Mouse (Mus musculus): ENCODE results near the gene Auts2.

Gene Auts2

DNA sequence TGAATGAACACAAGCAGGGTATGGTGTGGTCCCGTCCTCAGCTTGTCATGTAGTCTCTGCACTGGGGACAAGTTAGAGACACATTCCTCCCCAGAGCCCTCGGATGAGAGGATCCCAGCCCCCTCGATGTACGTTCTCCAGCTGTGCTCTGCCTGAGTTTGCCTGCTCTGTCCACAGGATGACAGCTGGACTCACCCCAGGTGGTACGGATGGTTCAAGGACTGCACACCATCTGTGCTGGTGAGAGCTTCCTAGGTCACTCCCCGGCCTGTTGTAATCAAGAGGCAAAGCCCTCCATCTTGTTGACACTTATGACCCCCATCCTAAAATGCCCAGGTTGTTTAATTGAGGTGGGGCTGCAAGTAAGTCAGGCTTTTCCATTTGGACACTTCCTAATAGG is 839.4 kb downstream of the Auts2 start:
- in situ Hi-C loops (cut with MboI; ENCODE audit: low sequenced_read_pairs), result no loop called here

DNA sequence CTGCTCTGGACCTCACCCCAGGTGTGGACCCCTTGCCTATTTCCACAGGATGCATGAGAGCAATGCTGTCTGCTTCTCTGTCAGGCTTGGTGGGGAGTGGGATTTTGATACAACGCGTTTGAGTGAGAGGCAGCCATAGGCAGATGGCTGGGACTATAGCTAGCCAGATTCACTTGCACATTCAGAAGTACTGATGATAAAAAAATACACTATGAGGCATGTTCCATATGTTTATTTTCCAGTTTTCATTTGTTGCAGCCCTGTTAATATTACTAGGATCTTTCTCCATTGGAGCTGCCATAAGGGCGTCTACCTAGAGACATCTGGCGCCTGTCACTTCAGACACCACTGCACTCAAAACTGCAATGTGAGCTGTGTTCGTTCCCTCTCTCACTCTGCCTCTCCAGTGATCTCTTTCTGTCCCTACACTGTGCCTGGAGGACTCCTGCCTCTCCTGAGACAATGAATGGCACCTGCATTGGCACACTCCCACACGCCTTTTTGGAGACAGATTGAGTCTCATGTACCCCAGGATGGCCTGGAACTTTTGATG is 840.2 kb downstream of the Auts2 start:
- in situ Hi-C loops (cut with MboI; ENCODE audit: low sequenced_read_pairs), result no loop called here

DNA sequence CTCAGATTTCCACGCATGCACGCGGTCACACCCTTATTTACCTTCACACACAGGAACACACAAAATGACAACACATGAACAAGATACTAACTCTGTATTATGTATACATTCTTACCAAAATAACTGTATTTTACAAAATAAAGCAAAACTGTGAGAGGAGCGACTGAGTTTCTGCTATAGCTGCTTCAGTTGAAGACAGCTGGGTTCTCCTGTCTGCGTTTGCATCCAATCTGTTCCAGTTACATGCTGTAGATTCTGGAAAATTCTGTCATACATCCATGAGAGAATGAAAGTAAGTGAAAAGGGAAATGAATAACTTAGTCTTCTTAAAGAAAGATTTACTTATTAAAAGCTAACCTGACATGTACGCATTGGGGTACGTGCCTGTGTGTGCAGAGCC is 844.2 kb downstream of the Auts2 start:
- in situ Hi-C loops (cut with MboI; ENCODE audit: low sequenced_read_pairs), result no loop called here

DNA sequence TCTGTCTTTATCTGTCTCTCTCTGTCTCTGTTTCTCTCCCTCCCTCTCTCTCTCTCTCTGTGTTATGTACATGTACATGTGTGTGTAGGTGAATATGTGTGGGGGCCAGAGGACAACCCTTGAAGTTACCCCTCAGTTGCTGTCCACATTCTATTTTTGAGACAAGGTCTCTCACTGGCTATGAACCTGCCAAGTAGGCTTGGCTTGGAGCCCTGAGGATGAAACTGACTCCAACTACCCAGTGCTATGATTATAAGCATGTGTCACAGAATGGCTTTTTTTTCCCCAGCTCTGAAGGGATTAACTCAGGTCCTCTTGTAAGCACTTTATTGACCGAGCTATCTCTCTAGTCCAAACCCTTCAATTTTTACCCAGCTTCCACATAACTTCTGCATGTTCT is 852.4 kb downstream of the Auts2 start:
- in situ Hi-C loops (cut with MboI; ENCODE audit: low sequenced_read_pairs), result no loop called here

DNA sequence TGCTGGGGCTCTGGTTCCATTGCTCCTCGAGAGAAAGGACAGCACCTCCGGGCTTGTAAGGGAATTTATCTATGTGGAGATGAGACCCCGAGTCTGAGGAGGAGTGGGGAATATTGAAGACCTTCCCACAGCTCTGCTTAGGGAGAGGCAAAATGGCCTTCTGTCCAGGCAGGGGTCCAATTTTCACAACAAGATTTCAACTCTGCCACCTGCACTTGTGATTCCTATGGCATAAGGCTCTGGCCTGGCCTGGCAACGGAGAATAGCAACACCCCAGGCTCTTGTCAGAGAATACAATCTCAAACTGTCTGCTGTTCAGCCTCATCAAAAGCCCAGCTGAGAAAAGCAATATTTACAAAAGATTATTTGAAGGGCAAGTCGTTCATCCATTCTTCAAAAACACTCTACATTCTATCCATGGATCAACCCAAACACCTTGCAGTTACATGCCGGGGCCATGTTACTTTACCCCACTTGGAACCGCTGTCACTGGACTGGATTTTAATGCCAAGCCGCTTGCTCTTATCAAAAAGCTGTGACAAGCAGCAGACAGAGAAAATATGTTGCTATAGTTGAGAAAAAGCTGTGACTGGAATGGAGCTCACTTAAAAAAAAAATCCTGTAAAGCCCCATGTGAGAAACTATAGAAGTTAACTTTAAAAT is 856.1 kb downstream of the Auts2 start:
- in situ Hi-C loops (cut with MboI; ENCODE audit: low sequenced_read_pairs), result no loop called here

DNA sequence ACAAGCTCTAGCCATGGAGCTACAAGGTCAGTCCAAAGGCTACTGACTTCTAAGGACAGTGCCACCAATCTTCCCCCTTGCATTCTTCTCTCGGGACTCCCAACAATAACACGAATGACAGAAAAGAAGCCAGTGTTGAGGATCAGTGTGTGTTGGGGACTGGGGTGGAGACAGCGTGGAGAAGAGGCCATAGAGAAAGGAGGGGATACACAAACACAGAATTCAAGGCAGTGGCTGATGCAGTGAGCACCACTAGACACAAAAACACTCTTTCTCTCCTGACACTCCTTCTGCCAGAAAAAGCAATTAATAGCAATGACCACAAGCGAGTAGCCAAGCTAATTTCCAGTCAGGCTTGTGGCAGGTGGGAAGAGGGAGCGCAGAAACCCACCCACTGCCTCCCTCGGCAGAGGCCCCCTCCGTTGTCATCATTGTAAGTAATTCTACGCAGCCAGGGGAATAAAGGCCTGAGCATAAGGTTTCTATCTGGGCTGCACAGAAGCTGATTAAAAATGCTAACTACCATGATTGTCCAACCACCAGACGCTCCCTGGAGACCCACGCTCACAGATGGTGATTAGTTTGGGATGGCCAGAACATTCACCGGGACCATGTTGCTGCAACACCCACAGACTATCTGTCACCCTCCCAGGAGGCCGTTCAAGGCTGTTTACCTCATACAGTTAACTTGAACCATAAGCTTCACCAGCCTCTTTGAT is 862.9 kb downstream of the Auts2 start:
- in situ Hi-C loops (cut with MboI; ENCODE audit: low sequenced_read_pairs), result no loop called here

DNA sequence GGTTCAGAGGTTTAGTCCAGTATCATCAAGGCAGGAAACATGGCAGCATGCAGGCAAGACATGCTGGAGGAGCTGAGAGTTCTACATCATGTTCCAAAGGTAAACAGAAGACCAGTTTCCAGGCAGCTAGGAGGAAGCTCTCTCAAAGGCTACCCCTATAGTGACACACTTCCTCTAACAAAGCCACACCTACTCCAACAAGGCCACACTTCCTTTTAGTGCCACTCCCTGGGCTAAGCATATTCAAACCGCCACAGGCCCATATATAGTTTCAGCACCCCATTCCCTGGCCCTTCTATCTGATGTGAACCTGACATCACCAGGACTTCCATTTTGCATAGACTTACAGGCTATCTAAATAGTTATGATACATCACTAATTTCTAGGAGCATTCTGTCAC is 863.6 kb downstream of the Auts2 start:
- in situ Hi-C loops (cut with MboI; ENCODE audit: low sequenced_read_pairs), result no loop called here

DNA sequence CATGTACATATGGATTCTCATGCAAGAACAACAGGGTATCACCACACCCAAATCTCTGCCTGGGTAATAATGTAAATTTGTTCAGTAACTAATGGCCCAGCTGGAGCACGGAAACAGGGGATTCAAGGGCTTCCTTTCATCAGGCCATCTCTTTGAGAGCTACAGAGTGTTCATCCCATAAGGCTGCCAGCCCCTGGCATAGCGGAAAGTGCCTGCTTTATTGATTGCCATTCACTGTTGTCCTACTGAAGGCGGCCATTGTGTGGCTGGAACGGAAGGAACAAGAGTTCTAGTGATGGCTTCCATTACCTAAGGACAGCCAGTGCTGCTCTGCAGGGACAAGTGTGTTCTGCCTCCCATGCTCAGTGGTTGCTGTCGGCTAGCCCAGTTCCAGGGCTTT is 865.6 kb downstream of the Auts2 start:
- in situ Hi-C loops (cut with MboI; ENCODE audit: low sequenced_read_pairs), result no loop called here

DNA sequence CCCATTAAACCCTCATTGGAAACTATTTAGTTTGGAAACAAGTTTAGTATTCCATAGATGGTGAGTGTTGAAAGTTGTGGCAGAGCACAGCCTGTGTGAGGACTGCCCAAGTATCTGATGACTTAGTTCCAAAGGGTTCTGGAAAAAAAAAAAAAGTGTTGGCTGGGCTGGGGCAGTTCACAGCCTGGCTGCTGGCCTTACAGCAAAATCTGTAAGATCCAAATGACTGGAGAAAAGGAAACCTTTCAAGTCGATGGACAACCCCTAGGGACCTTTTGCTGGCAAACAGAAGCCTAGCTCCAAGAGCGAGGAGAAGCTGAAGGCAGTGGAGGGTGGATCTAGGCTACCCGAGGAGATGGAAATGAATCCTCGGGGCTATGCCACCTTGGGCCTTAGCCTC is 869.4 kb downstream of the Auts2 start:
- in situ Hi-C loops (cut with MboI; ENCODE audit: low sequenced_read_pairs), result no loop called here

DNA sequence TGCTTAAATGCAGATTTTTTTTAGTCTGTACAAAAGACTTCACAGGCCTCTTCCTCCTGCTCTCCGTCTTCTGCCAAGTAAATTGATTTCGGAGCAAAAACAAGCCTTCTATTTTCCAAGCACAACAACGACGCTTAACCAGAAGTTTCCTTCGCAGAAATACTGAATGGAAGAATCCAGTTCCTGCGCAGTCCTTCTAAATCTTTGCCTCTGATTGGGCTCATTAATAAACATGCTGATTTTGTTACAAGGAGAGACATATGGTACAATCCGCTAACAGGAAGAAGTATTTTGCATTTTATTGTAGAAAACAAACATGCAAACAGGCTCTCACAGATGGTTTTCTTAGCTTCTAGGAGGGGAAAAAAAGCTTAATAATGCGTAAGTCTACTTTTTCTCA is 878.1 kb downstream of the Auts2 start:
- in situ Hi-C loops (cut with MboI; ENCODE audit: low sequenced_read_pairs), result no loop called here

DNA sequence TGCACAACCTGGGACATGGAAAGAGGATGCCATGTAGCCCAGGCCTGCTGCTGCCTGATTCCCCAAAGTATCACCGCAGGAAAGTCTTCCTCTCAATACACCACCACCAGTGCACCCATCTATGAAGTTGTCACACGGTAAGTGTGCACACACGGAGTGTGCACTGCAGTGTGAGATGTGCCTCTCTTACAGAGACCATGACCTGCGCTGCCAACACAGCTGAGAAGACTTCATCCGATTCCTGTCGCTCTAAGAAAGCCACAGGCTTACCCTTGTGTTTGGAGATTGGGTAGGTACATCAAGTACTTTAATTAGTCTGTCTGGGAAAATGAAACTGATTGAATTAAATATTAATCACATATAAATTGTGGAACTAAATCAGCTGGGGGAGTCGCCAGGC is 878.5 kb downstream of the Auts2 start:
- in situ Hi-C loops (cut with MboI; ENCODE audit: low sequenced_read_pairs), result no loop called here

DNA sequence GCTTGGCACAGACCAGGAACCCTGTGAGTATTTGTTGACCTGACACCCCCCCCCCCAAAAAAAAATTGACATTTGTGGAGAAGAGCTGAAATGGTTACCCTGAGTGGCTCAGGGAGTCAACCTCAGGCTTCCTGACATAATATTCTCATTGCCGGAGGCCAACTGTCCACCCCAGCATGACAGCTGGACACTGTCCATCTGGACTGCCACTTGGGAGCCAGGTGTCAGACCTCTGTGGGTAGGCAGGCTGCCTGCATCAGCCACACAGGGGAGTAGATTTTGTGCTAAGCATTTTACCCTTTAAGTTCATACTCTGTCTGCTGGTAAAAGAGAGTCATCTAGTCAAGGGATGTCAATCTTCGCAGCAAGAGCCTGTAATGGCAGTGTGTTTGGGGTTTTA is 880.5 kb downstream of the Auts2 start:
- in situ Hi-C loops (cut with MboI; ENCODE audit: low sequenced_read_pairs), result no loop called here

DNA sequence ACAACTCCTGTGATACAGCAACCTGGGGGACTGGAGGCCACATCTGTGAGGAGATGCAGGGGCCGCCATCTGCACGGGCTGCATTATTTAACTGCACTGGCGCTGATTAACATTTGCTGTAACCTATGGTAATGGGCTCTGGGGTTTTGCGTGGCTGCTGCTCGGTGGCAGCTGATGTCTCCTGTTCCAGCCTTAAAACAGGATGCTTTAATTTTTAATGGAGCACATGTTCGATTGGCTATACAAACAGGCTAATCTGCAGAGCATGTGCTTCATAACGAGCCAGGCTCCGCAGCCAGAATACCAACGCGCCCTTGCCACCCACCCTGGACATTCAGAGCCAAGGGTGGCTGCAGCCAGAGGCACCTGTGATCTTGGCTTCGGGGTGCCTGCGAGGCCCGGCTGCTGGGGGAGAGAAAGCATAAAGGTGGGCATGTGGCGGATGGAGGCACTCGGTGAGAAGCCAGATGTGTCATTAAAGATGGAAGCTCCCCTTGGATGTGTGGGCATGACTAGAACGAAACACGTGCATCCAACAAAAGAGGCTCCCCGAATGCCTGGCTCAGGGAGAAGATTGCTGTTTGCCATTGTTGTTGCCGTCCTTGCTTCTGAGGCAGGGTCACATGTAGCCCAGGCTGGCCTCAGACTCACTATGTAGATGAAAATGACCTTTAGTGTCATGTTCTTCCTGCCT is 884.2 kb downstream of the Auts2 start:
- in situ Hi-C loops (cut with MboI; ENCODE audit: low sequenced_read_pairs), result no loop called here

DNA sequence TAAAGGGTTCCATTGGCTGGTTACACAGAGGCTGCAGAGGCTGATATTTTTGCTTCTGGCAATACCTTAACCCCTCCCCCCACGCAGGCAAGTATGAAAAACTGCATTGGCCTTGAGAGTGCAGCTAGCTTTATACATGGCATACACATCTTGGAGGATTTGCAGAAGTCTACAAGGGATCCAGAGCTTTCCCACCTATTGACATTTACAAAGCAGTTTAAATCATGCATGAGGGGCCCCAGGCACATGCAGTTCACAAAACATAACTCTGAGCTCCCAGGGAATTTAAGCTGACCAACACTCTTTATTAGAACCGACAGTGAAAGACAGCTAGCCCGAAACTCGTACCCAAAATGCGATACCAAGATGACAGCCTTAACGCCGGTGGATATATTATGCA is 888.9 kb downstream of the Auts2 start:
- in situ Hi-C loops (cut with MboI; ENCODE audit: low sequenced_read_pairs), result no loop called here

DNA sequence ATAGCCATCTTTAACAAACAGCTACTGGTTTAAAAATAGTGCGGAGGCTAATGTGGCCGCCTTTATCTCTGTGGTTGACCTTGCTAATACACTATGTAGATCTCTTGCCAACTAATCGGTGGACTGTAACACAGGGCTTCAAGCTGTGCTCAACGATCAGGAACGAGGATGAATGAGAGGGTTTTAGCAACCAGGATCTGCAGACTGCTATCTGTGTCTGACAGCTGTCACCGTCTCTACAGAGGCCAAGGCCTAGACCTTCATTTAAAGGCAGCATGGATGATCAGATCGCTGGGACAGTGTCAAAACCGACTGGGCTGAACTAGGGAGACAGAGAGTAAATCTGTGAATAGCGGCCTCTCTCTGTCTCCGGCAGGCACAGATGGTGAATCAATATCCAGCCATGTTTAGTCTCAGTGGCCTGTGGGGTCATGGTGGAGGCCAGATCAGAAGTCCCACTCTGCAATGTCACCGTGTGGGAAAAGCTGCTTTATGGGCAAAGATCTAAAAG is 892.7 kb downstream of the Auts2 start:
- in situ Hi-C loops (cut with MboI; ENCODE audit: low sequenced_read_pairs), result no loop called here

DNA sequence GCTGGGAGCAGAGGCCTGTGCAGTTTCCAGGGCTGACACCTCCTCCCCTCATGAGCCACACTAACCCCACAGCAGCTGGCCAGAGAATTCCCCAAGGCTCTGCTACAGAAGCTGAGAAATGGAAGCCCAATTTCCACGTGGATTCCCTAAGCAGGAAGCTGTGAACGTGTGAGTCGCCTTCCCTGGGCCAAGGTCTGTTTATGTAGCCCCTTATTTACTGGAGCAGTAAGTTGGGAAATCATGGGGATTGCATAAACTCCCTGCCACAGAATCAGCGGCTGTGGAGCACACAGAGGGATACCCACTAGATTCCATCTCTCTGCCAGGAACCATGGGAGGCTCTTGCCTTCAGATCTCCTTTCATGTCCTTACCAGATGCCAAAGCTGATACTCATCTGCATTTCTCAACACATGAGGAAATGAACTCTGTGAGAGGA is 895.4 kb downstream of the Auts2 start:
- in situ Hi-C loops (cut with MboI; ENCODE audit: low sequenced_read_pairs), result no loop called here

DNA sequence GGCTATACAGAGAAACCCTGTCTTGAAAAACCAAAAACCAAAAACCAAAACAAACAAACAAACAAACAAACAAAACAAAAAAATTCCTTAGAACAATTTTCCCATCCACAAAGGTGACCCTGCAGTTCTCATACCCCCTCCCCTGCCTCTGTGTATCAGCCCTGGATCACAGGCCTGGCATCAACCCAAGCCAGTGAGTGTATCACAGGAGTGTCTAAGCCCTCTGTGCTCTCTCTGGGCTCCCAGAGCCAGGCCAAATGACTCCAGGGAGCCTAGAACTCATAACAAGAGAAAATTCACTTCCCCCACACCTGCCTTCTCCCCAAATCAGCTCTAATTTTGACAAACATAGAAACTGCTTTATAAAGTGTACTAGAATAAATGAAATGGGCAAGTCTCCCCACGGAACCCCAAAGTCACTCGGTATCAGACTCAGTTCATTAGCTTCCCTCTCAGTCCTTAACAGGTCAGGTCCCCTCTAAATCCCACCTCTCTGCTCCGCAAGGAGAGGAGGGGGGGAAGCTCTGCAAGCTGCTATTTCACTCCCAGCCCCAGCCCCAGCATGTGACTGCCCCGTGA is 896.0 kb downstream of the Auts2 start:
- in situ Hi-C loops (cut with MboI; ENCODE audit: low sequenced_read_pairs), result no loop called here

DNA sequence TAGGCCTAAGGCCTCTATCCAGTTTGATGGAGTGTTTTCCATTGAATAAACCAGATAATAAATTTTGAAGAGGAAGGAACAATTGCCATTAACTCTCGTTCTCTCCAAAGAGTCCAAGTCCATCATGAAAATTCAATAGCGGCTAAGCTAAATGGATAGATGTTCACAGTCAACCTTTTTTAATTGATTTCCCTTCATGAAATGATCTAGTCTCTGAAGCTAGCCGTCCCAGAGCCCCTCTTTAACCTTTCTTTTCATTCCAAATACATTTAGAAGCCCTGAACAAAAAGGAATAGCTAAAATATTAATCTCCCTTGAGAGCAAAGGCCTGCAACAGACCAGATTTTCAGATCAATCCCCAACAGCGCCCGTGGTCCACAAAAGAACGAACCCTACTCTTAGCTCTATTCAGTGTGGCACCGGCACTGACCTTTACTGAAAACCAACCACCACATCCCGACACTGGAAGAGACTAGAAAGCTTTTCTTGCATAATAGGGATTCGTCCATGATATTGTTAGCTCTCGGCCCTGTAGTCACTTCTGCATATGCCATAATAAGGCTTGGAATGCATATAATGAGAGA is 896.9 kb downstream of the Auts2 start:
- in situ Hi-C loops (cut with MboI; ENCODE audit: low sequenced_read_pairs), result no loop called here

DNA sequence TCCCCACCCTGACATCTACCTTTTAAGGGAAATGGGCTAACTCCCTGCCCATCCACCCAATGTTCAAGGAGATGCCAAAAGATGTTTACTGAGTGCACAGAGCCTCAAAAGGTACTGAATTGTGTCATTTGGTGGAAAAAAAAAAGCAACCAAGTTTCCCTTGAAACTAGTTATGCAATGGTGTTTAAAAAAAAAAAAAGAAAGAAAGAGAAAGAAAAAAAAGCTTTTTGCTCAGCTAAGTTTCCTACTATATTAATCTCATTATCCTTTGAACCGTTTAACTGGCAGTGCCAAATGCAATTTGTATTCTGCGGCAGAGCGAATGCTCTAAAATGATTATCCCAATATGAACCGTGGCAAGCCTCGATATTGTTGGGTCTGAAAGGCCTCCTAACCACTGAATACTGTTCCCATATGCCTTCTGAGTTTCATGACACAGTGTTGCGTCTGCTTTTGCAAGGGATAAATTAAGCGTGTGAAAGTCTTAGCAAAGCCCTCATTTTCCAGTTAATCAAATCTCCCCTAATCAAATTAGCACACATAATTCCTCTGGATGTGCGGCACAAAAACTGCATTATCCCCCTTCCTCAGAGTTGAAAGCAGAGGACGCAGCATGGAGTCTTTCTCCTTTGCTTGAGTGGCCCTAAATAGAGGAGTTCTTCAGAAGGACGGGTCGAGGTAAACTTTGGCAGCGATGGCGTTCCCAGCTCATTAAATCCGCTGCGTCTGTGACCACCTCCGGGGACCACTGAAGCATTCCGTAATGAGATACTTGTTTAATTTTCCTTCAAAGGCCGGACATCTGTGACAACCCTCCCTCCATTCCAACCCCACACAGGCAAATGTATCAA is 897.6 kb downstream of the Auts2 start:
- in situ Hi-C loops (cut with MboI; ENCODE audit: low sequenced_read_pairs), result no loop called here

DNA sequence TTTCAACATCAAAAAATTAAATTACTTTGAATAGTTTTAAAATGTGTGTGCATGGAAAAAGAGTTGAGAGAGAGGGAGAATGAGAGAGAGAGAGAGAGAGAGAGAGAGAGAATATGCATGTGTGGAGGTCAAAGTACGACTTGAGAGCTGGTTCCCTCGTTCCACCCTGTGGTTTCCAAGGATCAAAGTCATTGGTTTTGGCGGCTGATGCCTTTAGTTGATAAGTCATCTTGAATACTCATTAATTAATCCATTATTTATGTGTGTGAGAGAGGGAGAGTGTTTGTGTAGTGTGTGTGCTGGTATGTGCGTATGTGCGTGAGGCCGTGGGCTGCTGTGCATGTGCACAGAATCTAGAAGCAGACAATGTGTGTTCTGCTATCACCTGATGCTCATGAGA is 898.8 kb downstream of the Auts2 start:
- in situ Hi-C loops (cut with MboI; ENCODE audit: low sequenced_read_pairs), result no loop called here

Measured in CH12F3 (cell line).